Mouse (Mus musculus): ENCODE measurements around the gene Clic1.

GRCm38 (mm10) chr17:35101161-35101560, 51.4 kb downstream of the Clic1 start:
- TF ChIP-seq CTCF (IDR thresholded peaks at IDR 0.05; ENCODE audit: low read depth, low read length) = no peak
- no peak for TF ChIP-seq EP300 (IDR thresholded peaks at IDR 0.05; ENCODE audit: insufficient read depth, low read depth, low read length)

All from ES-Bruce4 (cell line).